Mouse (Mus musculus): ENCODE results near the gene Gm3045. TPM values are rescaled to one million over a fixed set of nuclear protein-coding genes. Genes with fewer than 3 reads are reported as not detected.

The Gm3045 gene
- polyA plus RNA-seq, 1 experiment from 2014 or later: not detected

GRCm38 (mm10) chr13:56404511-56405140, 21.8 kb upstream of the Gm3045 start:
- no peak overlapping the region for H3K4me2 ChIP-seq (ENCODE audit: low read depth, low read length)
- no peaks in the 10 kb centered on the region for H3K4me1 ChIP-seq (ENCODE audit: control insufficient read depth, low read depth, low read length)
- H3K27me3 ChIP-seq (ENCODE audit: control insufficient read depth, insufficient read depth, low read depth, low read length): no peaks in the 10 kb centered on the region
- no peak overlapping the region for H3K27ac ChIP-seq (ENCODE audit: low read length)
- no peaks in the 10 kb centered on the region for H3K9me3 ChIP-seq (replicated peaks; ENCODE audit: control insufficient read depth, low read length)
- H3K9ac ChIP-seq (ENCODE audit: low read depth, low read length): no peak overlapping the region
- no peak for ATAC-seq (ENCODE audit: low read depth)
- H3K4me3 ChIP-seq (ENCODE audit: low read depth, low read length): no peak overlapping the region
- H3K36me3 ChIP-seq (ENCODE audit: control insufficient read depth, insufficient read depth): no peaks in the 10 kb centered on the region
- 59% methylated on average over 6 of the region's 6 CpGs for WGBS (ENCODE audit: insufficient replicate concordance)

- H3K27me3 ChIP-seq (ENCODE audit: control insufficient read depth, insufficient read depth, low read depth, low read length): no peaks in the 10 kb centered on the region
- H3K9me3 ChIP-seq (replicated peaks; ENCODE audit: control insufficient read depth, low read length): no peaks in the 10 kb centered on the region
- H3K4me1 ChIP-seq (ENCODE audit: control insufficient read depth, low read depth, low read length): no peaks in the 10 kb centered on the region
- no peak for ATAC-seq (ENCODE audit: low read depth)
- H3K36me3 ChIP-seq (ENCODE audit: control insufficient read depth, insufficient read depth): no peaks in the 10 kb centered on the region
- WGBS (ENCODE audit: insufficient replicate concordance): 73% methylated on average over 9 of the region's 9 CpGs
- no peak overlapping the region for H3K4me3 ChIP-seq (ENCODE audit: low read depth, low read length)
- no peak overlapping the region for H3K9ac ChIP-seq (ENCODE audit: low read depth, low read length)
- no peak overlapping the region for H3K27ac ChIP-seq (ENCODE audit: low read length)
- H3K4me2 ChIP-seq (ENCODE audit: low read depth, low read length): no peak overlapping the region
Measured at GRCm38 (mm10) chr13:56412286-56412873, 14.0 kb upstream of the Gm3045 start.

- no peak overlapping the region for H3K4me3 ChIP-seq (ENCODE audit: low read depth, low read length)
- H3K27ac ChIP-seq (ENCODE audit: low read length): no peak overlapping the region
- no peaks in the 10 kb centered on the region for H3K9me3 ChIP-seq (replicated peaks; ENCODE audit: control insufficient read depth, low read length)
- H3K27me3 ChIP-seq (ENCODE audit: control insufficient read depth, insufficient read depth, low read depth, low read length): no peaks in the 10 kb centered on the region
- H3K9ac ChIP-seq (ENCODE audit: low read depth, low read length): no peak overlapping the region
- no peaks in the 10 kb centered on the region for H3K4me1 ChIP-seq (ENCODE audit: control insufficient read depth, low read depth, low read length)
- H3K4me2 ChIP-seq (ENCODE audit: low read depth, low read length): no peak overlapping the region
- WGBS (ENCODE audit: insufficient replicate concordance): 27% methylated on average over 13 of the region's 13 CpGs
- no peak for ATAC-seq (ENCODE audit: low read depth)
- no peaks in the 10 kb centered on the region for H3K36me3 ChIP-seq (ENCODE audit: control insufficient read depth, insufficient read depth)
Measured at GRCm38 (mm10) chr13:56418685-56419483, 7.5 kb upstream of the Gm3045 start.

- no peak for ATAC-seq (ENCODE audit: low read depth)
- H3K27ac ChIP-seq (ENCODE audit: low read length): no peak overlapping the region
- no peaks in the 10 kb centered on the region for H3K36me3 ChIP-seq (ENCODE audit: control insufficient read depth, insufficient read depth)
- no peak overlapping the region for H3K9ac ChIP-seq (ENCODE audit: low read depth, low read length)
- H3K4me1 ChIP-seq (ENCODE audit: control insufficient read depth, low read depth, low read length): no peaks in the 10 kb centered on the region
- no peak overlapping the region for H3K4me3 ChIP-seq (ENCODE audit: low read depth, low read length)
- H3K4me2 ChIP-seq (ENCODE audit: low read depth, low read length): no peak overlapping the region
- no peaks in the 10 kb centered on the region for H3K27me3 ChIP-seq (ENCODE audit: control insufficient read depth, insufficient read depth, low read depth, low read length)
- no peaks in the 10 kb centered on the region for H3K9me3 ChIP-seq (replicated peaks; ENCODE audit: control insufficient read depth, low read length)
- WGBS (ENCODE audit: insufficient replicate concordance): 50% methylated on average over 6 of the region's 6 CpGs
Measured at GRCm38 (mm10) chr13:56419538-56419937, 6.9 kb upstream of the Gm3045 start.

- WGBS (ENCODE audit: insufficient replicate concordance): 20% methylated on average over 16 of the region's 16 CpGs
- Histone ChIP-seq H3K4me2 (ENCODE audit: low read depth, low read length) (no peak overlapping the region), H3K4me1 (ENCODE audit: control insufficient read depth, low read depth, low read length) (no peaks in the 10 kb centered on the region), H3K36me3 (ENCODE audit: control insufficient read depth, insufficient read depth) (no peaks in the 10 kb centered on the region), H3K27ac (ENCODE audit: low read length) (no peak overlapping the region), H3K9ac (ENCODE audit: low read depth, low read length) (no peak overlapping the region), H3K4me3 (ENCODE audit: low read depth, low read length) (no peak overlapping the region), H3K27me3 (ENCODE audit: control insufficient read depth, insufficient read depth, low read depth, low read length) (no peaks in the 10 kb centered on the region), H3K9me3 (replicated peaks; ENCODE audit: control insufficient read depth, low read length) (no peaks in the 10 kb centered on the region)
- ATAC-seq (ENCODE audit: low read depth): no peak
Measured at GRCm38 (mm10) chr13:56422072-56422723, 4.2 kb upstream of the Gm3045 start.

- no peak for ATAC-seq (ENCODE audit: low read depth)
- no peaks in the 10 kb centered on the region for H3K36me3 ChIP-seq (ENCODE audit: control insufficient read depth, insufficient read depth)
- WGBS (ENCODE audit: insufficient replicate concordance): 37% methylated on average over 7 of the region's 7 CpGs
Measured at GRCm38 (mm10) chr13:56425931-56426330, 463 bp upstream of the Gm3045 start.

GRCm38 (mm10) chr13:56428724-56429500, 2.5 kb downstream of the Gm3045 start:
- Histone ChIP-seq H3K4me1 (ENCODE audit: control insufficient read depth, low read depth, low read length) (no peaks in the 10 kb centered on the region), H3K9ac (ENCODE audit: low read depth, low read length) (no peak overlapping the region), H3K4me3 (ENCODE audit: low read depth, low read length) (no peak overlapping the region), H3K9me3 (replicated peaks; ENCODE audit: control insufficient read depth, low read length) (no peaks in the 10 kb centered on the region), H3K4me2 (ENCODE audit: low read depth, low read length) (no peak overlapping the region), H3K36me3 (ENCODE audit: control insufficient read depth, insufficient read depth) (no peaks in the 10 kb centered on the region), H3K27ac (ENCODE audit: low read length) (no peak overlapping the region), H3K27me3 (ENCODE audit: control insufficient read depth, insufficient read depth, low read depth, low read length) (no peaks in the 10 kb centered on the region)
- 28% methylated on average over 16 of the region's 16 CpGs for WGBS (ENCODE audit: insufficient replicate concordance)
- no peak for ATAC-seq (ENCODE audit: low read depth)

More at GRCm38 (mm10) chr13:56425931-56426330, 463 bp upstream of the Gm3045 start:
- H3K9ac ChIP-seq (ENCODE audit: low read depth, low read length): no peak overlapping the region
- no peak overlapping the region for H3K27ac ChIP-seq (ENCODE audit: low read length)
- H3K4me2 ChIP-seq (ENCODE audit: low read depth, low read length): no peak overlapping the region
- H3K27me3 ChIP-seq (ENCODE audit: control insufficient read depth, insufficient read depth, low read depth, low read length): no peaks in the 10 kb centered on the region
- H3K9me3 ChIP-seq (replicated peaks; ENCODE audit: control insufficient read depth, low read length): no peaks in the 10 kb centered on the region
- no peak overlapping the region for H3K4me3 ChIP-seq (ENCODE audit: low read depth, low read length)
- H3K4me1 ChIP-seq (ENCODE audit: control insufficient read depth, low read depth, low read length): no peaks in the 10 kb centered on the region

- Histone ChIP-seq H3K4me1 (ENCODE audit: control insufficient read depth, low read depth, low read length) (no peaks in the 10 kb centered on the region), H3K27ac (ENCODE audit: low read length) (no peak overlapping the region), H3K4me3 (ENCODE audit: low read depth, low read length) (no peak overlapping the region), H3K27me3 (ENCODE audit: control insufficient read depth, insufficient read depth, low read depth, low read length) (peaks cover 7% of the 10 kb centered on the region), H3K36me3 (ENCODE audit: control insufficient read depth, insufficient read depth) (no peaks in the 10 kb centered on the region), H3K9me3 (replicated peaks; ENCODE audit: control insufficient read depth, low read length) (no peaks in the 10 kb centered on the region), H3K9ac (ENCODE audit: low read depth, low read length) (no peak overlapping the region), H3K4me2 (ENCODE audit: low read depth, low read length) (no peak overlapping the region)
- WGBS (ENCODE audit: insufficient replicate concordance): 79% methylated on average over 12 of the region's 12 CpGs
- ATAC-seq (ENCODE audit: low read depth): no peak
Measured at GRCm38 (mm10) chr13:56432496-56432895, 6.1 kb downstream of the Gm3045 start.

Measured in liver, embryonic 16.5 days (tissue).